Mouse (Mus musculus) neural tube, embryonic 11.5 days (tissue): ENCODE data around the gene Tcf7. TPM values are rescaled to one million over a fixed set of nuclear protein-coding genes. Genes with fewer than 3 reads are reported as not detected.

Experiments
- ATAC-seq: fragments of 200-750 bp; cut with Nextera tagmentation; 2 replicates; pipeline ENCODE4 v1.8.0; 2017; ENCODE audit warnings: moderate number of reproducible peaks, mild to moderate bottlenecking, moderate TSS enrichment, moderate library complexity; ENCODE audit not compliant: insufficient read depth, low FRiP score, low TSS enrichment
- DNase-seq: peaks from one replicate; pipeline ENCODE4 v3.0.0-alpha.2; 2015; ENCODE audit warnings: low spot score
- H3K27ac ChIP-seq: fragments of 300-500 bp; sonication (generic); 2 replicates; pipeline ENCODE4 v1.5.1; 2014; ENCODE audit warnings: low read depth, mild to moderate bottlenecking, low read length
- H3K27me3 ChIP-seq: fragments of 300-500 bp; sonication (generic); 2 replicates; pipeline ENCODE4 v1.6.1; 2014; ENCODE audit warnings: mild to moderate bottlenecking, low read length, mixed read lengths; ENCODE audit not compliant: control insufficient read depth, insufficient read depth
- H3K36me3 ChIP-seq: fragments of 300-500 bp; sonication (generic); 2 replicates; pipeline ENCODE4 v1.6.1; 2014; ENCODE audit warnings: mild to moderate bottlenecking, low read length, moderate library complexity, mixed read lengths; ENCODE audit not compliant: control insufficient read depth, insufficient read depth
- H3K4me1 ChIP-seq: fragments of 300-500 bp; sonication (generic); 2 replicates; pipeline ENCODE4 v1.6.1; 2014; ENCODE audit warnings: low read length, mixed read lengths; ENCODE audit not compliant: control insufficient read depth, insufficient read depth
- H3K4me2 ChIP-seq: fragments of 300-500 bp; sonication (generic); 2 replicates; pipeline ENCODE4 v1.6.1; 2014; ENCODE audit warnings: low read depth, mild to moderate bottlenecking, moderate library complexity
- H3K4me3 ChIP-seq: fragments of 300-500 bp; sonication (generic); 2 replicates; pipeline ENCODE4 v1.5.1; 2014; ENCODE audit warnings: low read depth, low read length
- H3K9ac ChIP-seq: fragments of 300-500 bp; sonication (generic); 2 replicates; pipeline ENCODE4 v1.6.1; 2014; ENCODE audit warnings: mild to moderate bottlenecking, low read length
- H3K9me3 ChIP-seq: fragments of 300-500 bp; sonication (generic); 2 replicates; pipeline ENCODE4 v1.6.1; 2016; ENCODE audit warnings: low read length; ENCODE audit not compliant: control insufficient read depth
- WGBS: fragments of 180-500 bp; shearing (Covaris S2); extraction: QIAGEN DNeasy Blood & Tissue Kit; methylation state at CpG from one replicate; pipeline ENCODE4 v1.1.7; 2014; 5-methylcytosine and 5-hydroxymethylcytosine counted together
- polyA plus RNA-seq: library from polyadenylated mRNA; unstranded; fragments of >200 nt; fragmentation: Nextera tagmentation; extraction: Ambion mirVana; gene quantifications from 2 replicates; pipeline ENCODE4 v1.2.1, GENCODE M21; 2014

The Tcf7 gene
- polyA plus RNA-seq, 1 experiment from 2014 or later = 12.7 TPM

GRCm38 (mm10) chr11:52292894-52293293, 10.1 kb upstream of the Tcf7 start:
- no peak for DNase-seq
- H3K9me3 ChIP-seq = no peaks in the 10 kb centered on the region
- ATAC-seq = no peak

GRCm38 (mm10) chr11:52292346-52292745, 9.5 kb upstream of the Tcf7 start:
- ATAC-seq = no peak
- WGBS = 75% methylated on average over 7 of the region's 7 CpGs
- H3K36me3 ChIP-seq = no peaks in the 10 kb centered on the region

More at GRCm38 (mm10) chr11:52292894-52293293, 10.1 kb upstream of the Tcf7 start:
- Histone ChIP-seq H3K27me3 (no peaks in the 10 kb centered on the region), H3K27ac (no peak overlapping the region), H3K4me3 (no peak overlapping the region), H3K4me1 (no peaks in the 10 kb centered on the region), H3K4me2 (no peak overlapping the region), H3K36me3 (no peaks in the 10 kb centered on the region), H3K9ac (no peak overlapping the region)
- WGBS = 80% methylated on average over 6 of the region's 6 CpGs

GRCm38 (mm10) chr11:52286958-52287305, 4.1 kb upstream of the Tcf7 start:
- Histone ChIP-seq H3K9ac (no peak overlapping the region), H3K9me3 (no peaks in the 10 kb centered on the region), H3K27me3 (peaks cover 20% of the 10 kb centered on the region), H3K36me3 (no peaks in the 10 kb centered on the region), H3K4me3 (no peak overlapping the region), H3K4me1 (peaks cover 16% of the 10 kb centered on the region), H3K4me2 (no peak overlapping the region), H3K27ac (no peak overlapping the region)
- WGBS = 11% methylated on average over 4 of the region's 4 CpGs
- ATAC-seq = no peak
- DNase-seq = peak; percentile 13

More at GRCm38 (mm10) chr11:52292346-52292745, 9.5 kb upstream of the Tcf7 start:
- Histone ChIP-seq H3K9ac (no peak overlapping the region), H3K4me3 (no peak overlapping the region), H3K27me3 (no peaks in the 10 kb centered on the region), H3K9me3 (no peaks in the 10 kb centered on the region), H3K27ac (no peak overlapping the region), H3K4me1 (no peaks in the 10 kb centered on the region), H3K4me2 (no peak overlapping the region)
- DNase-seq = no peak

- Histone ChIP-seq H3K4me1 (peaks cover 16% of the 10 kb centered on the region), H3K27me3 (peaks cover 20% of the 10 kb centered on the region), H3K9ac (no peak overlapping the region), H3K4me2 (no peak overlapping the region), H3K9me3 (no peaks in the 10 kb centered on the region), H3K4me3 (no peak overlapping the region), H3K36me3 (no peaks in the 10 kb centered on the region), H3K27ac (no peak overlapping the region)
- WGBS = 10% methylated on average over 16 of the region's 16 CpGs
- ATAC-seq (no peak), DNase-seq (peak; percentile 31)
Observed at GRCm38 (mm10) chr11:52286301-52286957, 3.6 kb upstream of the Tcf7 start.

- DNase-seq (peak; percentile 45), ATAC-seq (no peak)
- WGBS = 7% methylated on average over 44 of the region's 44 CpGs
- Histone ChIP-seq H3K9me3 (no peaks in the 10 kb centered on the region), H3K27ac (no peak overlapping the region), H3K36me3 (no peaks in the 10 kb centered on the region), H3K27me3 (peaks cover 20% of the 10 kb centered on the region), H3K4me2 (peak overlapping the region; percentile 95), H3K4me1 (peaks cover 16% of the 10 kb centered on the region), H3K4me3 (peak overlapping the region; percentile 58), H3K9ac (no peak overlapping the region; the same call in 1 of the 2 replicates)
Observed at GRCm38 (mm10) chr11:52283596-52284571, 1.1 kb upstream of the Tcf7 start.

- no peaks in the 10 kb centered on the region for H3K9me3 ChIP-seq
- H3K9ac ChIP-seq = peak overlapping the region; percentile 60
- H3K27me3 ChIP-seq = peaks cover 20% of the 10 kb centered on the region
- WGBS = under 1% methylated on average over 19 of the region's 19 CpGs
- DNase-seq (no peak), ATAC-seq (no peak; the same call in 1 of the 2 replicates)
- H3K27ac ChIP-seq = no peak overlapping the region
- H3K36me3 ChIP-seq = no peaks in the 10 kb centered on the region
- H3K4me2 ChIP-seq = peak overlapping the region; percentile 95
- H3K4me3 ChIP-seq = peak overlapping the region; percentile 58
- peaks cover 16% of the 10 kb centered on the region for H3K4me1 ChIP-seq
Observed at GRCm38 (mm10) chr11:52282420-52282773, 417 bp downstream of the Tcf7 start.

GRCm38 (mm10) chr11:52281568-52282328, 1.1 kb downstream of the Tcf7 start:
- H3K4me1 ChIP-seq = peaks cover 12% of the 10 kb centered on the region
- H3K27me3 ChIP-seq = peaks cover 20% of the 10 kb centered on the region
- DNase-seq = peak; percentile 9

GRCm38 (mm10) chr11:52280566-52281455, 2.0 kb downstream of the Tcf7 start:
- H3K4me3 ChIP-seq = no peak overlapping the region
- ATAC-seq (no peak), DNase-seq (peak; percentile 9)
- no peaks in the 10 kb centered on the region for H3K36me3 ChIP-seq
- H3K4me1 ChIP-seq = peaks cover 6% of the 10 kb centered on the region
- no peak overlapping the region for H3K9ac ChIP-seq
- no peak overlapping the region for H3K4me2 ChIP-seq
- peaks cover 19% of the 10 kb centered on the region for H3K27me3 ChIP-seq
- WGBS = 87% methylated on average over 11 of the region's 11 CpGs
- no peak overlapping the region for H3K27ac ChIP-seq
- no peaks in the 10 kb centered on the region for H3K9me3 ChIP-seq

More at GRCm38 (mm10) chr11:52281568-52282328, 1.1 kb downstream of the Tcf7 start:
- Histone ChIP-seq H3K9ac (no peak overlapping the region), H3K36me3 (no peaks in the 10 kb centered on the region), H3K27ac (no peak overlapping the region), H3K4me2 (peak overlapping the region; percentile 95), H3K4me3 (peak overlapping the region; percentile 58), H3K9me3 (no peaks in the 10 kb centered on the region)
- no peak for ATAC-seq
- 72% methylated on average over 19 of the region's 19 CpGs for WGBS
